Mouse (Mus musculus) heart, adult 2 months (tissue): Measurements from ENCODE around the gene Gm43552. TPM values are rescaled to one million over a fixed set of nuclear protein-coding genes. Genes with fewer than 3 reads are reported as not detected.
"Not testable (repeated sequence)": the region's sequence is repeated elsewhere in the genome, so short reads cannot be mapped to it uniquely, and the experiment has no call there.

ENCODE experiments used
- DNase-seq, 2 experiments: peaks; one replicate each; pipeline ENCODE4 v3.0.0; 2021
- H3K27ac ChIP-seq: fragments of 200-600 bp; 2 replicates; pipeline ENCODE4 v1.8.1; 2022
- H3K27me3 ChIP-seq: fragments of 200-500 bp; 2 replicates; pipeline ENCODE4 v1.6.1; 2012; ENCODE audit warnings: mild to moderate bottlenecking, low read length, inconsistent platforms, mixed read lengths; ENCODE audit not compliant: control insufficient read depth, insufficient read depth
- H3K36me3 ChIP-seq: fragments of 200-500 bp; 2 replicates; pipeline ENCODE4 v1.6.1; 2012; ENCODE audit warnings: low read length, inconsistent platforms; ENCODE audit not compliant: control insufficient read depth, insufficient read depth
- H3K4me1 ChIP-seq: fragments of 200-500 bp; 2 replicates; pipeline ENCODE4 v1.6.1; 2011; ENCODE audit warnings: low read length; ENCODE audit not compliant: control insufficient read depth, insufficient read depth
- H3K4me3 ChIP-seq: fragments of 200-600 bp; 2 replicates; pipeline ENCODE4 v1.8.1; 2022
- H3K79me2 ChIP-seq: fragments of 200-500 bp; replicated peaks from 2 replicates; pipeline ENCODE4 v1.6.1; 2012; ENCODE audit warnings: mild to moderate bottlenecking, inconsistent platforms, low read length, moderate library complexity, mixed read lengths; ENCODE audit not compliant: control insufficient read depth, insufficient read depth
- H3K9ac ChIP-seq: fragments of 200-500 bp; 2 replicates; pipeline ENCODE4 v1.6.1; 2012; ENCODE audit warnings: low read depth, mild to moderate bottlenecking, control low read depth, inconsistent platforms, low read length, mixed read lengths
- CTCF ChIP-seq: fragments of 200-600 bp; IDR thresholded peaks from 2 replicates; pipeline ENCODE4 v1.8.1; 2022; ENCODE audit warnings: antibody characterized with exemption, mild to moderate bottlenecking, moderate library complexity
- EP300 ChIP-seq: fragments of 200-500 bp; IDR thresholded peaks from 2 replicates; pipeline ENCODE4 v1.6.1; 2011; ENCODE audit warnings: low read depth, low read length, control low read depth; ENCODE audit not compliant: insufficient read depth
- POLR2A ChIP-seq: fragments of 200-500 bp; IDR thresholded peaks from 2 replicates; pipeline ENCODE4 v1.6.1; 2011; ENCODE audit warnings: mild to moderate bottlenecking, low read depth, low read length, control low read depth; ENCODE audit not compliant: insufficient read depth
- WGBS: fragments of 180-500 bp; shearing (Covaris S2); methylation state at CpG from one replicate; pipeline ENCODE4 v1.1.7; 2018; 5-methylcytosine and 5-hydroxymethylcytosine counted together
- intact Hi-C: fragments of 180-260 bp; cut with DNase I; formaldehyde crosslinking; loops from one replicate; pipeline ENCODE4 v1.15.1; 2025
- polyA plus RNA-seq: library from polyadenylated mRNA; depleted of rRNA; stranded (reverse); fragments of >200 nt; gene quantifications from 2 replicates; pipeline ENCODE4 v1.2.3, GENCODE M21; 2012
- total RNA-seq, 2 experiments: library from RNA; stranded (reverse); gene quantifications; 2 replicates each; pipeline ENCODE4 v1.2.3; 2021

Gene Gm43552
- total and polyA plus RNA-seq, 3 experiments, result not detected

- TF ChIP-seq EP300 (no peak), POLR2A (no peak), CTCF (no peak)
- Histone ChIP-seq H3K27me3 (no peaks in the 10 kb centered on the region), H3K4me3 (peak overlapping the region; percentile 96), H3K9ac (peak overlapping the region; percentile 92), H3K27ac (peak overlapping the region; percentile 96), H3K36me3 (peaks cover 11% of the 10 kb centered on the region), H3K4me1 (peaks cover 9% of the 10 kb centered on the region), H3K79me2 (peaks cover 4% of the 10 kb centered on the region)
- 0% methylated on average over 50 of the region's 59 CpGs for WGBS
- intact Hi-C loops, result loop anchor here (1.0 to 10.0 kb wide), 4 partner anchors 44 to 203 kb away; partner anchors contain the start of genes Rfc1 and Ugdh
- no peak for DNase-seq
Observed at GRCm38 (mm10) chr5:65537420-65538071, 44.9 kb upstream of the Gm43552 start.

DNA sequence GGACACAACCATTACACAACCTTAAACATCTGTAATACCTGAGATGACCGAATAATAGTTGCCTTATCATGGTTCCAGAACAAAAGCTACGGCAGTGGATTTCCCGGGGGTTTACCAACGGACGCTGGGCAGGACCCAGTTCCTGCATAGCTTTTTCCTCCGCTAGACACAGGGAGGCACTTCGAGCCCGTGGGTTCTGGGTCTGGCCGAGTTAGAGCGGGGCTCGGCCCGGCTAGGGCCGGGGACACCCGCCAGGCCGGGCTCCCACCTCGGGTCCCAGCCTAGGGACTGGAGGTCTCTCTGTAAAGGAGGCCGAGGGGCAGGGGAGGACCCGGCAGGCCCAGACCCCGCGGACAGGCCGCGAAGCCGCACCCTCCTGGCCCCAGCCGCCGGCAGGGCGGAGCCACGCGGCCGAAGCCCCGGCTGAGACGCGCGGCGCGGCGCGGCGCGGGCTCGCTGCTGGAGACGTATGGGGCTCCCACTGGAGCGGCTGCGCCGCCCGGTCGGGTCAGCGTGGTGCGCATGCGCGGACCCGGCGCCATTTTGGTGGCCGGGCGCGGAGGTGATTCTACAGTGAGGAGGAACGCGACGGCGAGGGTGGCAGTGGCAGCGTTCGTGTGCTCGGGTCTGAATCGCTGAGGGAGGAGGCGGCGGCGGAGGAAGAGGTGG is 44.3 kb upstream of the Gm43552 start, which contains the start of the genes Smim14 and Ube2k:
Smim14 (minus strand) TSS at position 434 of the 669 bp plus-strand sequence.
Ube2k (plus strand) TSS at position 483 of the 669 bp plus-strand sequence.
- Histone ChIP-seq H3K79me2 (peaks cover 4% of the 10 kb centered on the region; the same call in 1 of the 2 replicates), H3K27me3 (no peaks in the 10 kb centered on the region), H3K4me3 (peak within 1 kb of the TSS; percentile 96), H3K27ac (peak within 1 kb of the TSS; percentile 96), H3K36me3 (peaks cover 9% of the 10 kb centered on the region), H3K4me1 (peaks cover 9% of the 10 kb centered on the region), H3K9ac (peak within 1 kb of the TSS; percentile 92)
- no peak for TF ChIP-seq EP300
- peak; percentile 86 for TF ChIP-seq POLR2A
- peak; percentile 52 for TF ChIP-seq CTCF
- intact Hi-C loops, result loop anchor here (1.0 to 10.0 kb wide), 4 partner anchors 44 to 202 kb away; partner anchors contain the start of genes Rfc1 and Ugdh
- peak; percentile 96 to 97 for DNase-seq
- under 1% methylated on average over 66 of the region's 66 CpGs for WGBS

DNA sequence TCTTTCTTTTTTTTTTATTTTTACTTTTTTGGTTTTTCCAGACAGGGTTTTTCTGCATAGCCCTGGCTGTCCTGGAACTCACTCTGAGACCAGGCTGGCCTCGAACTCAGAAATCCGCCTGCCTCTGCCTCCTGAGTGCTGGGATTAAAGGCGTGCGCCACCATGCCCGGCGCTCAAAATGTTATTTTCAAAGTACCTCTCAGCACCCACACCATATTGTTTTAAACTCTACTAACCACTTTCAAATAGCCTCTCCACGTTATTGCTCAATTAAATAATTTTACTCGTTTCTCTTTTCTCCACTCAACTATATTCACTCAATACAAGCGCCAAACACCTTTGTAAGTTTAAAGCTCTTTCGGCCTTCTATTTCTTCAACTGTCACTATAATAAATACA is 43.4 kb upstream of the Gm43552 start:
- intact Hi-C loops, result loop anchor here (5.0 to 10.0 kb wide), 3 partner anchors 46 to 201 kb away; partner anchors contain the start of genes Rfc1 and Ugdh
- H3K36me3 ChIP-seq, DNase-seq, H3K4me1 ChIP-seq, H3K27me3 ChIP-seq, H3K79me2 ChIP-seq: not testable (repeated sequence)
- WGBS, result 76% methylated on average over 10 of the region's 10 CpGs
- Histone ChIP-seq H3K4me3 (peak overlapping the region; percentile 96), H3K9ac (peak overlapping the region; percentile 85), H3K27ac (peak overlapping the region; percentile 96)

DNA sequence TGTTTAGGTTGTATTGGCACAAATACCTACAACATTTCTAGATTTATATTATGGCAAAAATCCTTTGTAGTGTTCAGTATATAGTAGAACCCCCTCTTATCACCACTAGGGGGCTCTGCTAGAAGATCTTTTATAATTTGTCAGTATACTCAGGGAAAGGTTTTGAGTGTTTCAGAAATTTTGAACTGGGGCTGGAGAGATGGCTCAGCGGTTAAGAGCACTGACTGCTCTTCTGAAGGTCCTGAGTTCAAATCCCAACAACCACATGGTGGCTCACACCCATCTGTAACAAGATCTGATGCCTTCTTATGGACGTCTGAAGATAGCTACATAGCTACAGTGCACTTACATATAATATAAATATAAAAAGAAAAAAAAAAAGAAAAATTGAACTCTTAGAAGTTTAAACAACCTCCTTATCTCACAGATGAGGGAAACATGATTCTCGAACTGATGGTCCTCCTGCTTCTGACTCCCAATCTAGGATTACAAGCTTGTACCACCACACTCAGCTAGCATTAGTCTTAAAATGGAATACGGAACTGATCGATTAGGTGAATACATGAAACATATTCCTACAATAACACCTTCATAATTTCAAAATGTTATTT is 42.9 kb upstream of the Gm43552 start:
- WGBS, result 50% methylated on average over 5 of the region's 5 CpGs
- Histone ChIP-seq H3K27me3 (no peaks in the 10 kb centered on the region), H3K4me3 (no peak overlapping the region), H3K36me3 (peaks cover 9% of the 10 kb centered on the region), H3K27ac (no peak overlapping the region), H3K79me2 (peaks cover 2% of the 10 kb centered on the region; the same call in 1 of the 2 replicates), H3K9ac (no peak overlapping the region), H3K4me1 (peaks cover 9% of the 10 kb centered on the region)
- no peak for TF ChIP-seq POLR2A
- TF ChIP-seq CTCF, result peak; percentile 87
- no peak for TF ChIP-seq EP300
- DNase-seq, result peak; percentile 29 to 39
- intact Hi-C loops, result loop anchor here (1.0 to 10.0 kb wide), 4 partner anchors 47 to 201 kb away; partner anchors contain the start of genes Rfc1 and Ugdh

DNA sequence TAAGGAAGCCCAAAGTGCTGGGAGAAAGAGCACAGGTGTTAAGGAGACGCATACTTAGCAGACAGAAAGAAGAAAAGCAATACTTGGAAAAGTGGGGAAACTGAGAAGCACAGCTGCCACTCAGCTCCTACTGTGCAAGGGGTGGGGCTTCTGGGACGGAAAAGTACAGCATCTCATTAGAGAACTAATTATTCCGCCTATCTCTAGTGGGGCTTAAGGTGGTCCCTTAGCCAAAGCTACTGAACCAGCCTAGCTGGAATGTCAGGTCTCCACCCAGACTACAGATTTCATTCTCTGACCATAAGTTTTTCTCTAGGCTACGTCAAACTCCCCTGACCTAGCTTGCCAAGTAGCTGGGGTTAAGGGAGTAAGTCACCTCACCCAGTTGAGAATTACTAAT is 41.9 kb upstream of the Gm43552 start:
- Histone ChIP-seq H3K27me3 (no peaks in the 10 kb centered on the region), H3K4me1 (peaks cover 7% of the 10 kb centered on the region), H3K36me3 (peaks cover 7% of the 10 kb centered on the region), H3K27ac (no peak overlapping the region), H3K9ac (no peak overlapping the region), H3K4me3 (no peak overlapping the region), H3K79me2 (peaks cover 2% of the 10 kb centered on the region; the same call in 1 of the 2 replicates)
- intact Hi-C loops, result loop anchor here (10.0 kb wide), 1 partner anchor 200 kb away; the partner anchor contains the start of gene Rfc1
- DNase-seq, result no peak
- 90% methylated on average over 4 of the region's 4 CpGs for WGBS
- no peak for TF ChIP-seq EP300
- no peak for TF ChIP-seq CTCF
- no peak for TF ChIP-seq POLR2A
